Mouse (Mus musculus): Measurements from ENCODE around the gene Mrpl52.

DNA sequence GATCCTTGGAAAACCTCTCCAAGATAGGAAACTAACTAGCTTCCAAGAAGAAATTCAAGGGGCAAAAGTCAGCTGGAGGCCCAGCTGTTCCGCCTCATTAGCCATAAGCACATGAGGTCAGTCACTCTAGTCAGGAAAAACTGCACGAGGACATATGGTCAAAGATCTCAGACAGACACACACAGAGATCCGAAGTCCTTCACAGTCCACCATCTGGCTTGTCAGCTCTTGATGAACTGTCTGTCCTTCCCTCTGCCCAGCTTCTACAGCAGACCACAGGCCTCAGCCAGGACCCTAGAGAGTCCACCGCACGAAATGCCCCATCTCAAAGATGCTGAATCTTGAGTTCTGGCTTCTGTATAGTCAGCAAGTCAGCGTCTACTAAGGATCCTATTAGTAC lies 39.2 kb upstream of the Mrpl52 start:
- TF ChIP-seq CTCF (conservative IDR thresholded peaks at IDR 0.05; ENCODE audit: low read length) = no peak
- TF ChIP-seq NANOG (IDR thresholded peaks at IDR 0.05; ENCODE audit: borderline replicate concordance, low read length) = no peak
- no peak for TF ChIP-seq POU5F1 (IDR thresholded peaks at IDR 0.05; ENCODE audit: borderline replicate concordance, low read length)

All from E14TG2a.4 (cell line).